Mouse (Mus musculus) urinary bladder, postnatal 10 days (tissue): ENCODE results near the gene Tenm2.

ENCODE experiments used
- DNase-seq: peaks from one replicate; pipeline ENCODE4 v3.0.0; 2022; ENCODE audit warnings: low spot score

Gene Tenm2

GRCm38 (mm10) chr11:37235914-37236600, at the start of gene Tenm2:
Gene Tenm2, minus strand, starts transcription at chr11:37235964.
- DNase-seq, result no peak

DNA sequence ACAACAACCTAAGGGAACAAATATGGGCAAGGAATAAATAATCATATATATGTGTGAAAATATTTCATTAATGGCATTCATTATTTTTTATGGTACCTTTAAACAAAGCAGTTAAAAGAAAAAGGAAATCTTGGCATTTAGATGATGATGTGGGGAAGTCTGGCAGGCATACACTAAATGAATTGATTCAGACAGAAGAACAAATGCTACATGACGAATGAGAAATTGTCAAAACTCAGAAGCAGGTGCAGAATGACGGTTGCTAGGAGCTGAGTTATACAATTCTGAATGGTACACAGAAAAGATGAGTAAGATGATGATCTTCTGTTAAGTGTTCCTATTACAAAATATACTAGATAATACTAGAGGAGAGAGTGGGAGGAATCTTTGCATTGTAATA, 49.4 kb upstream of the Tenm2 start:
- DNase-seq, result no peak

DNA sequence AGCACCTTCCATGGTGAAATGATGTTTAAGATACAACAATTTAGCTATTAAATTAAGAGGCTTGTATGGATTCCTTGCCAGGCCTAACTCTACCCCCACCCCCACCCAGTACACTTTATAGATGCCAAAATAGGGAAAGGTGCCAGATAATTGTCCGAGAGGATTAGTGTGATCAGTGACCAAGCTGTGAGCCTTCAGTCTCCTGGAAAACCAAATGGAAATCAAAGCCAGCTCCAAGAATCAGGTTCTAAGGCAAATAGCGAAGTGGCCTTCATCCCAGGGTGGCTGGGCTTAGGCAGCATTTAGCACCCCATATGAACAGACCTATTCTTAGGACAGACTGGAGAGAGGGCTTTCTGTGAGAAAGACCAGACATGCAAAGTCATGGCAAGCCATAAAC, 13.0 kb upstream of the Tenm2 start:
- no peak for DNase-seq

- no peak for DNase-seq
These were observed 1.4 kb upstream of the Tenm2 start for GRCm38 (mm10) chr11:37237096-37237725.

DNA sequence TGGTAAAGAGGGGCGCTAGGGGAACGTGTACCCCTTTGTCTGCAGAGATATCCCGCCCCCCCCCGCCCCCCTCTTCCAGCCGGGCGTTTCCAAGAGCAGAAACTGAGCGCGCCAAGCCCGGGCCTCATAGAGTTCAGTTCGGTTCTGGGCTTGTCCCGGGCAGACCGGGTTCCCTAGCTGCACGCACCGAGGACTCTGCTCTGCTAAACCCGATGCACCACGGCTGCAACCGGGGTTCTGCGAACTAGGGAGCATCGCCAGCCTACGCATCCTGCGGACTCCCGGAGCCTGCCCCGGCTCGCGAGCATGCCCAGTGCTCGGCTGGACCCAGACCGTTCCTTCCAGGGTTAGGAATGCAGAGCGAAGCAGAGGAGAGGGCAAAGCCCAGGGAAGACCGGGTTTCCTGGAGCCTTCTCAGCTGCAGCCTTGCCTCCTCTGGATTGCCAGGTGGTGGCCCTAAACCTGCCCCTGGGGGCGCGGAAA, 878 bp upstream of the Tenm2 start:
- DNase-seq, result no peak

DNA sequence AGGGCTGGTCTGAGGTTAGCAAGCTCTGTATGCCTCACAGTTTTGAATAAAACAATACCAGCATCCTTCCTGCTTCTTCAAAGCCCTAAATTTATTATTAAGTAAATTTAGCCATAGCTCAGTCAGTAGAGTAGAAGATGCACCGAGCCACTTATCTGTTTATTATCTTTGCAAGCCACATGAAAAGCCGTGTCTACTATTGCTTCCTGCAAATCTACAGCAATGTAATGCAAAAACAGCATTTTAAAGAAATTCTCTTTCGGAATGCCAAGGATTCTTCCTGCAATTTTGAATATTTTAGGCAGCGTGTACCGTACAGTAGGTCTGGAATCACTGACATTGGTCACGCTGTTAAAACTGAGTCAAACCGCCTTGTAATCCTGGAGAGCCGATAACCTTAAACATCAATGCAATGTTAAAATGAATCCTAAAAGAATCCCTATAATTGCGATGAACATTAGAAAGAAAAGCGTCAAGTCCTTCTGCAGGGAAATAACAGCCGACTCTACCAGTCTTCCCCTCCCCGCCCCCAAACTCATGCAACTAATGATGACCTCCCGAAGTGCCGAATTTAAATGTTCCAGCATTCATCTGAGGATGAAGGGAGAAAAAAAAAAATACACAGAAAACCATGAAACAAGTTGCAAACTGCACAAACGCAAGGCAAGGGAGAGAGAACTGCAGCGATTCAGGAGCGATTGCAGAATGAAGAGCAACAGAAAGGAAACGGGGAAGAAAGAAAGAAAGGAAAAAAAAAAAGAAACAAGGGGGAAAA, 556 bp downstream of the Tenm2 start:
- DNase-seq, result no peak

DNA sequence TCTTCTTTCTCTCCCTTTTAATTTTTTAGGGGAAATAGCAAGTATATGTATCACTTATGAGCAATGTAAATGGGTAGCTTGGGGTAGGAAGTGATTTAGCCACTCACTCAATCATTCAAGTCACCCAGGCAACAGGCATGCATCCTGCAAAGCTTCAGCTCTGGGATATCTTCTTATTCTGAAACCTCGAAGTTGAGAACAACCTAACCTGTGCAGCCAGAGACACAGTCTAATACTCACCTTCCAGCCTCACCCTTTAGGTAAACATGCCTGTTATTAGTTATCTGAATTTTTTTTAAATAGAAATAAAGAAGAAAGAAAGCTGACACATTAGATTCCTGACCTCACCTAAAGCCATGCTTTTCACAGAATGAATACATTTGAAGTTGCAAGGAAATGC, 8.4 kb downstream of the Tenm2 start:
- DNase-seq, result no peak

GRCm38 (mm10) chr11:37226943-37227342, 8.8 kb downstream of the Tenm2 start:
- DNase-seq, result no peak

GRCm38 (mm10) chr11:37222737-37223136, 13.0 kb downstream of the Tenm2 start:
- no peak for DNase-seq

DNA sequence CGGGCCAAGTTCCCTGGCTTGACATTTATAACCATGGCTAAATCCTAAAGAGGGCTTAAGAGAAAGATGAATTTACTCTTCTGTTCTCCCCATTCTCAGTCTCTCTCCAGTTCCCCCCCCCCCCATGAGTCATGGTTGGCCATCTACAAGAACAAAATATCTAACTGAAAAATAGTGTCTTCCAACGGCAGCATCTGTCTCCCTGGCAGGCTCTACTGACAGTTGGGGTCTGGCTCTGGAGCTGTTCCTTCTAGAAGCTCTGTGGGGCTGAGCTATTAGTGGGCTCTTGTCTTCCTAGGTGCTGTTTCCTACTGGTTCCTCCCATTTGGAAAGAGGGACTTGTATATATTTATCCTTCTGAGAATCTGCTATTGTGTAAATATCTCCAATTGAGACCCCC, 13.7 kb downstream of the Tenm2 start:
- DNase-seq, result no peak

GRCm38 (mm10) chr11:37220921-37221320, 14.8 kb downstream of the Tenm2 start:
- DNase-seq, result no peak

DNA sequence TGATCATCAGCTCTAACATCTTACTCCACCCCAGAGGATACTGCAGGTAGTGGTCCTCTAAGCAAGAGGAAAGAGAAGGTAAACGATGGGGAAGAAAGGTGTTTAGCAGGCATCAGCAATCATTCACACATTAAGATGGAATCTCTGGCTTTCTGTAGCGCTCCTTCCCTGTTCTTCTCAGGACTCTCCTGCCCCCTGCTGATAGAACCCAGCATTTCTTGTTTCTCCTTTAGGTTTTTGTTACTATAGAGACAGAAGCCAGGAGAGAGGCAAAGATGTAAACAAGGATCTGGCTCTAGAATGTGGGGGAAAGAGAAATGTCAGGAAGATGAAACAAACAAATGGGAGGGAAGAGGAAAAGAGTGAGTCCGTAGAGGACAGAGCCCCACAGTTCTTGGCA, 49.6 kb downstream of the Tenm2 start:
- DNase-seq, result no peak

DNA sequence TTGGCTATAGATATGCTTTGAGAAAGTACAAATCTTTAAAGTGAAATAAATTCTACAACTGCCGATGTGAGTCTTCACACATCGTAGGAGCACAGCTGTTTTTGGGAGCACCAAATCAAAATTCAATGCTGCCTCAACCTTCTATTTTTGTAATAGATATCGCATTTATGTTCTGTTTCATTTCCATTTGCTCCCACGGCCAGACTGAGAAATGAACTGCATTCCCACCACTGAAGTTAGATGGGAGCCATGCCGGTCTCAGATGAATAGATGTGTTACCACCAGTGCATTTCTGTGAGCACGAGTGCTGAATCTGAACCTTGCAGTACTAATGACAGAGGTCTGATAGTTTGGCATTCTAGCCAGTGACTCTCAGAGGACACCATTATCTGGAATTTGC, 58.3 kb downstream of the Tenm2 start:
- no peak for DNase-seq

GRCm38 (mm10) chr11:37153933-37154880, 81.6 kb downstream of the Tenm2 start:
- no peak for DNase-seq

- DNase-seq, result no peak
These were observed 82.4 kb downstream of the Tenm2 start for GRCm38 (mm10) chr11:37153382-37153781.

GRCm38 (mm10) chr11:37150011-37150410, 85.8 kb downstream of the Tenm2 start:
- no peak for DNase-seq

DNA sequence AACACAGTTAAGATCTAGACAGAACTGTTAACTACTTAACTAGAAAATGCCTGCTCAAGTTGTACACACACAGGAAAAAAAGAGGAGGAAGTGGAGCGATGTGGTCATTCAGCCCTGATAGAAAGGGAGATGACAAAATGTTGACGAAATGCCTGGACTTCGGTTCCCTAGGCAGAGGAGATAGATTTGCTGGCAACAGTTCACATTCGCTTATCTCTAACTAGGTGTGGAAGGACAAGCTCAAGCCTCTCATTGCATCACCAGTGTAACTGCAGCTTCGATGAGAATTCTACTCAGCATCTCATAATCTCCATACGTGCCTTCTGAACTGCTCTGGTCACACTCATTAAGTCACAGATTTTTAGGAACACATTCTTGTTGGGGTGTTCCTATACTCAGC, 91.8 kb downstream of the Tenm2 start:
- no peak for DNase-seq

DNA sequence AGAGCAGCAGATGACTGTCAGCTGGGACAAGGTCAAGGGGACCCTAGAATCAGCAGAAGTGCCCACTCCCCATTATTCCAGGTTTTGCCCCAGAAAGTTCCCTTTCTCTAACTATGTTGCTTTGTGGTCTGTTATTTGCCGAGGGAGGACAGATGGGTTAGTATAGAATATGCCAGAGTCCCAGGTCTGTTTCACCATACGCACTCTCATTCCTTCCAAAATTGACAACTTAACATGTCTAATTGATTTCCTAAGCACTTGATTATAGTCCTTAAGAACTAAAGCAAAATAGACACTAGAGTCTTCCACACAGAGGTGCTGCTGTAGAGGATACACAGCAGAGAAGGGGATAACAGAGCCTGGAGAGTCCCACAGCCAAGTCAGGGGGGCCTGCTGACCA, 92.3 kb downstream of the Tenm2 start:
- no peak for DNase-seq

DNA sequence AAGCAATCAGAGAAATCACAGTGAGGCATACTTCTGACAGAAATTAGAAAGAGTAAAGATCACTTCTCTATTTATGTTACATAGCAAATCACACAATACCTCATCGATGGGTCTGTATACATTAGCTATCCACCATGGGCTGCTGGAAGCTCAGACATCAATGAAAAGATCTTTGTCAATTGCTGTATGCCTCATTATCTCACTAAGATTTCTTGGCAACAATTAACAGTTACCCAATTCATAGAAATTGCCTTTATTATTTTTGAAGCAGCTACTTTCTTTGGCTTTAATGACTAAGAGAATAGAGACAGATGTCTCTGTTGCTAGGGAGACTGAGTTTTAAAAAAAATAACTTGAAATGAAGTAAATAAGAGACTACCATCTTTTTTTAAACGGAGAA, 106.9 kb downstream of the Tenm2 start:
- no peak for DNase-seq

DNA sequence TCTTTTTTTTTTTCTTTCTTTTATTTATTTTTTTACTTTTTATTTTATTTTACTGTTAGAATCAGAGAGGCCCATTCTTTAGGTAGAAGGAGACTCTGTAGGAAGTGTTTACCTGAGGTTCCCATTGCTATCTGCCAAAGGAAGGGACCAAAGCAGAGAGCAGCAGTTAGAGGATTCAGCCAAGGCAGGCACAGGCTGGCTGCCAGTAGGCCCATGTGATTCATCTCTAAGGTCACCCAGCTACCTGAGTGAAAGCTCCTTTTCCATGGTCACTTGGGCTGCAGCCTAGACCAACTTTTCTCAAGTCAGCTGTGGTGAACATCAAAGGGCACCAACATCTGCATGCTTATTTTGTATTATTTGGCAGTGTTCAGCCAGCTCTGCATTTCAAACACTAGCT, 117.7 kb downstream of the Tenm2 start:
- DNase-seq, result no peak

DNA sequence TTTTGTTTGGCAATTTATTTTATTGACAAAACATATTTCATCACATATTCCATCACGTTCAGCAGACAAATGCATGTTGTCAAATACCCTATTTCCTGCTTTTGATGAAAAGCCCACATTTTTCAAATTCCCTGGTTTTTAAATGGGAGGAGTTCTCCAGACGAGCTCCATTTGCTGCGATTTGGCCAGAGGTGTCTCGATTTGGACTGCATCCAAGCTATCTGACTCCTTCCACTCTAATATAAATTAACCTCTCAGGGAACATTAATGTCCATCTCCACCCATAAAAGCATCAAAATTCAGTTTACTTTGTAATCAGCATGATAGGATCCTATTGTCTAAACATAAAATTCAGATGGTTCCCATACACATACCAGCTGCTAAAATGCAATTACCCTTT, 120.6 kb downstream of the Tenm2 start:
- DNase-seq, result no peak

- no peak for DNase-seq
These were observed 128.7 kb downstream of the Tenm2 start for GRCm38 (mm10) chr11:37107069-37107468.
